Mouse (Mus musculus): Measurements from ENCODE around the gene Nol8. TPM values are rescaled to one million over a fixed set of nuclear protein-coding genes. Genes with fewer than 3 reads are reported as not detected.

Nol8 gene
- total RNA-seq (2021) (10 to 100 TPM; 21.7 to 33.0 TPM), polyA plus RNA-seq (2012; rRNA removed) (0.19 and 0.22 TPM in 2 replicates)
- long read RNA-seq, full-length matches to known transcripts: 1 of 2 reads
- long read RNA-seq, partial matches to known transcripts: 1 of 2 reads
- long read RNA-seq, other reads (novel, unspliced or antisense): 0 of 2 reads

- peak; percentile 99 for DNase-seq
These were observed at the start of gene Nol8, which contains the start of gene Cenpp for GRCm38 (mm10) chr13:49652481-49653179. Gene Nol8 (plus strand): TSS chr13:49653078. Gene Cenpp (minus strand): TSS chr13:49652785.

DNA sequence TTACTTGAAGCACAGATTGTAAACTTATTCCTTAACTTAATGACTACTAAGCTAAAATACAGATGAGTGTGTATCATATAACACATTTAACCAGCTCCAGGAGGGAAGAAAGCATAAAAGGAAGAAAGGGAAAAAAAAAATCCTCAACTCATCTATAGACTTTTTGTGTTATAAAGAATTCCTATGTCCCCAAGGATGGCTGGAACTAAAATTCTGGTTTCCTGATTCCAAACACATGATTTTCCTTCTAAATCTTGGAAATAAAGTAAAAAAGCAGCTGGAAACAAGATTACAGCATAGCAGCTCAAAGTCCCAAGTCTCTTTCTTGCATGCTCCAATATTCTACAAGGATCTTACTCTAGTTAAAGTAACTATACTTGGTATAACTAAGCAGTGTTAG is 49.3 kb upstream of the Nol8 start:
- no peak for DNase-seq

DNA sequence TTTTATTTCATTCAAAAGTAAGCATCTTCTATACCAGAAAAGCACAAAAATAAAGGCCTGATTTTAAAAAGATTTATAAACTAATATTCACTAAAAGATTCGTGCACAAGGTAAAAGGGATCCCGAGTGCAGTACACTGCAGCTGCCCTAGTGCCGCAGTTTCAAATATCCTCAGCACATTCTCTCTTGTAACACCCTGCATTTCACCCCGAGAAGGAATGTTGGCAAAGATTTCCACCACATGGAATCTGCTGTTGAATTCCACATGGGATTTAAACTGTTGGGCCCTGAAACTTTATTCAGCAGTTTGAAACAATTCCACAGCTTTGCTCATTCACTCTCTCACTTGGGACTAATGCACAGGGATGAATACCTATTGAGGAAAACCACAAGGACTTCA is 45.2 kb upstream of the Nol8 start, which contains the start of gene Ogn:
Ogn (plus strand) TSS at position 333 of the 400 bp plus-strand sequence.
- peak; percentile 11 for DNase-seq

- no peak for DNase-seq
These were observed 44.1 kb upstream of the Nol8 start for GRCm38 (mm10) chr13:49608589-49609322.

GRCm38 (mm10) chr13:49617021-49617420 is 35.9 kb upstream of the Nol8 start:
- no peak for DNase-seq

GRCm38 (mm10) chr13:49618365-49618764 is 34.5 kb upstream of the Nol8 start:
- no peak for DNase-seq

DNA sequence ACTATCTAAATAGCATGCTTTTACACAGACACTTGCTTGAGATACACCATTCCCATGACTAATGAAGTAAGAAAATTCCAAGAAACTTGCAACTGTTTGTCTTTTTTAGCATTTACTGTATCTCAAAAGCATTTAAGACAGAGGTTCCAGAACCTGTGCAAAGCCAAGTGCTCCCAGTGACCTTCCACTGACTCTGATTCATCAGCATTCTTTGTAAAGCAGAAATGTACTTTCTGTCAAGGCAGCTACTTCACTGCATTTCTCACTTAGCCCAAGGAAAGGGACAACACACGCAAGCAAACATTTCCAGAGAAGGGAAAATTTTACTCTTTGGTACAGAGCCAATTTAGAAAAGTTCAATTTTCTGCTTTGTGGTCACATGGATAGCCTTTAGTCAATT is 29.7 kb upstream of the Nol8 start:
- DNase-seq: peak; percentile 31

DNA sequence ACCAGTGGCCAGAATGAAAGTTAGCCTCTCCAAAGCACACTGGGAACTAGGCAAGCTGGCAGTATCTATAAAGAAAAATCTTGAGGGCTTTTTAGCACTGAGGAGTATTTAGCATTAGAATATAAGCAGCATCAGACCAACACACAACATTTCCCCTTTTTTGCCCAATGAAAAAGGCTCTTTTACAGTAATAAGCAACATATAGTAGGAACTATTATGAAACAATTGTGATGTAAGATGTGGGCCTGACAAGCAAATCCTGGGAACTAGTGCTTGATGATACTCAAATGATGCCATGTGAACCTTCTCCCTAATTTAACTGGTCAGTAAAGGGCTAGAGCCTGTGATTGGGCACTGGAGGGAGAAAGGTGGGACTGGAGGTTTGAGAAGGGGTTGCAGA is 24.7 kb upstream of the Nol8 start:
- DNase-seq: no peak

DNA sequence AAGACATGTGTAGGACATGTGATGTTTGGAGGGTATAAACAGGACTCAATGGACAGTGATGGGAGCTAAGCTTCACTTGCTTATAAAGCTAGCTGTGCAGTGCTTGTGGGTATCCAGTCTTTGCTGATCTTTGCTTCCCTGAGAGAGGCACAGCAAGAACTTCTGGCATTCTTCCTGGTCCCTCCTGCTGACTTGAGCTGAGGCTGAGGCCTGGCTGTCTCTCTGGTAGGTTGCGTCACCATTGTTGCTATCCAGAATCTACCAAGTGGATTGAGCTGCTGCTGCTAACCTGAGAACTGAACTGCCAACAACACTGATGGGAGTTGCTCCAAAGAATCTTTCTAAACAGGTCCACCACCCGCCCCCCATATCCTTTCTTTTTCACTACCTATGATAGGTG is 23.8 kb upstream of the Nol8 start:
- DNase-seq: no peak

- no peak for DNase-seq
These were observed 12.9 kb upstream of the Nol8 start for GRCm38 (mm10) chr13:49639965-49640364.

- DNase-seq: peak; percentile 47
These were observed 10.2 kb upstream of the Nol8 start for GRCm38 (mm10) chr13:49642650-49643049.

- no peak for DNase-seq
These were observed 9.1 kb upstream of the Nol8 start for GRCm38 (mm10) chr13:49643669-49644362.

- DNase-seq: no peak
These were observed 7.9 kb upstream of the Nol8 start for GRCm38 (mm10) chr13:49644731-49645529.

GRCm38 (mm10) chr13:49646019-49646418 is 6.9 kb upstream of the Nol8 start:
- no peak for DNase-seq

GRCm38 (mm10) chr13:49651136-49651535 is 1.7 kb upstream of the Nol8 start:
- no peak for DNase-seq

DNA sequence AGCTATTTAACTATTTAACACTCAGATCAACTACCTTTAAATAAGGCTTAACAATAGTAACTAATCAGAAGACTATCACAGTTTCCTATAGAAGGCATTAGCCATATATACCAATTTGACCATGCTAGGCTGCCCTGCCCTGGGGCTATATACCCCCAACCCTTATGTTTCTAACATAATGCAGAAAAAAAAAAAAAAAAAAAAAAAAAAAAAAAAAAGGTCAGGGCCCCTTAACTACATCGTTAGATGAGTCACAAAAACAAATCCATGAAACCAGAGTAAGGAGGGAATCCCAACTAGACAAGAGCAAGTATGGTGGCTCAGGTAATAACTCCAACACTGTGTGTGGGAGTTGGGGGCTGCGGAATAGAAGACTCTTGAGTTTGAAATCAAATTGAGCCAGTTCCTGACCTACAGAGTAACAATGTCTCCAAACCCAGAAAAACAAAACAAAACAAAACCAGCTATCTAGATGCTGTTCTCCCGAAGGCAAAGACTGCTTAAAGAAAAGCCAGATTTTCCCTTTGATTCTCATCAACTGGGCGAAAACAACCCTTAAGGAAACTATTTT is 1.0 kb upstream of the Nol8 start:
- DNase-seq: no peak

DNA sequence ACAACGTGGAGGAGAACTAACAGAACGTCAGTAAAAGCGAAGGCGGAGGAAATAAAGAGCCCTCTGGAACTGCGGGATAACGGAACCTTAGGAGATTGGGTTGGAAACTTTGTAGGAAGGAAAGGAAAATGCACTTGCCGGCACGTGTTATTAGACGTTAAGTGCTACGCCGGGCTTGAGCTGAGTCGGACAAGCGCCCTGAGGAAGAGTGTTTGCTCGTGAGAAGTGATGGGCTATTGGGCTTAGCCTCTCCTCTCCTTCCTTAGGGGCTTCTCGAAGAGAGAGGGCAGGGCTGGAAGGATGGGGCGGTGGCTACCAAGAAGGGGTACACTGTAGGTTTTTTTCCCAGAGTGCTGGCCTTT is 283 bp downstream of the Nol8 start:
- no peak for DNase-seq

DNA sequence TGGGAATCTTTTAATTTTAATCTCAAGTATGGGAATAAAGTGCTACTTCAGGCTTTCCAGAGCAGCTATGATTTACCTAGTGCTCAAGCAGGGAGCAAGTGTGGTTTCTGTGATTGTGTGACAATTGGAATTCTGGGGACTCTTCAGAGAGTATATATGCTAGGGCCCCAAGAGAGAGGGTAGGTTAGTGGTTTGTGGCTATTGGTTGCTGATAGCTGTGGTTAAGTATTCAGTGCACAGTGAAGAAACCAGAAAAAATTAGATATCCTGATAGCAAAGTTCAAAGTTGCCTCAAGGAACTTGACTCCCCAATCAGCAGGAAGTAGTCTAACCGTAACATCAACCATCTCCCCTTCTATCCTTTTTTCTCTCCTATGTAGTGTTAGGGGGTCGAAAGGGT is 24.9 kb downstream of the Nol8 start:
- no peak for DNase-seq

GRCm38 (mm10) chr13:49681351-49682232 is 28.7 kb downstream of the Nol8 start, which contains the start of gene Iars:
Gene Iars (plus strand): TSS chr13:49682100.
- peak; percentile 99 for DNase-seq

- no peak for DNase-seq
These were observed 29.5 kb downstream of the Nol8 start for GRCm38 (mm10) chr13:49682233-49682846.

Data from adrenal gland, adult 2 months (tissue).